In the genomic region with DNA sequence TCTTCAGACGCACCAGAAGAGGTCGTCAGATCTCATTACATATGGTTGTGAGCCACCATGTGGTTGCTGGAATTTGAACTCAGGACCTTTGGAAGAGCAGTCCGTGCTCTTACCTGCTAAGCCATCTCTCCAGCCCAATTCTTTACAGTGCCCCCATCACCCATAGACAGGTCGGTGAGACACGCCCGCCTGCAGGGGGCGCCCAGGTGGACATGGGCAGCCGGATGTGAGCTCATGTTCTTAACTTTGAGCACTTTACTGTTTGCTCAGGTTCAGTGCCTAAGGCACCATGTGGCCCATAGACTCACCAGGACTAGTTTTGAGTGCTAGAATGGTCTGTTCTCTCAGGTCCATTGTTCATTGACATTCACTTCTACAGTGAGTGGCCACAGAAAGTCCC, we compare ENCODE assay signal across 25 mouse cellular contexts. TPM values are rescaled to one million over a fixed set of nuclear protein-coding genes. Genes with fewer than 3 reads are reported as not detected.
DNase-seq lines count a peak whose midpoint lies in the region; ATAC-seq and TF ChIP-seq lines count a peak whose summit lies in the region.
"Had no signal": no experiment of that assay in that cellular context is flagged by ENCODE, and none has a peak within 500 bp of the region (broad histone marks: within the 10 kb centered on the region; RNA-seq: fewer than 3 reads in every experiment).

No protein-coding gene starts in this region.

- no peak overlapping the region for H3K9ac ChIP-seq in lung, embryonic 14.5 days
- no peak overlapping the region for H3K9ac ChIP-seq in liver, embryonic 14.5 days (replicated peaks)
- H3K9ac ChIP-seq in hindbrain, embryonic 13.5 days: no peak overlapping the region
- H3K9ac ChIP-seq: embryonic facial prominence, embryonic 12.5 days; heart, embryonic 12.5 days; neural tube, embryonic 13.5 days had no signal

- no peak overlapping the region for H3K27ac ChIP-seq in lung, embryonic 14.5 days (ENCODE audit: low read depth)
- no peak overlapping the region for H3K27ac ChIP-seq in liver, embryonic 14.5 days
- no peak overlapping the region for H3K27ac ChIP-seq in hindbrain, embryonic 13.5 days
- H3K27ac ChIP-seq: embryonic facial prominence, embryonic 12.5 days; hindbrain, postnatal 0 days; neural tube, embryonic 13.5 days had no signal

- no peaks in the 10 kb centered on the region for H3K4me1 ChIP-seq in lung, embryonic 14.5 days (ENCODE audit: insufficient read depth)
- H3K4me1 ChIP-seq in liver, embryonic 14.5 days (replicated peaks; ENCODE audit: control insufficient read depth in 2 of 2, insufficient read depth in 2 of 2, low read length in 1 of 2): no peaks in the 10 kb centered on the region
- no peaks in the 10 kb centered on the region for H3K4me1 ChIP-seq in hindbrain, embryonic 13.5 days (replicated peaks)
- H3K4me1 ChIP-seq: embryonic facial prominence, embryonic 12.5 days; heart, embryonic 12.5 days; neural tube, embryonic 13.5 days had no signal

- TF ChIP-seq EP300 in liver, embryonic 14.5 days (IDR thresholded peaks at IDR 0.05; ENCODE audit: low read depth): no peak

- no peaks in the 10 kb centered on the region for H3K36me3 ChIP-seq in lung, embryonic 14.5 days (ENCODE audit: insufficient read depth)
- H3K36me3 ChIP-seq in liver, embryonic 14.5 days (replicated peaks; ENCODE audit: control insufficient read depth, insufficient read depth, low read depth): no peaks in the 10 kb centered on the region
- no peaks in the 10 kb centered on the region for H3K36me3 ChIP-seq in hindbrain, embryonic 13.5 days
- H3K36me3 ChIP-seq: embryonic facial prominence, embryonic 12.5 days; heart, embryonic 12.5 days; neural tube, embryonic 13.5 days had no signal

- H3K9me3 ChIP-seq in lung, embryonic 14.5 days (ENCODE audit: low read depth, low read length): no peaks in the 10 kb centered on the region
- H3K9me3 ChIP-seq in liver, embryonic 14.5 days (ENCODE audit: control insufficient read depth, low read length): no peaks in the 10 kb centered on the region
- H3K9me3 ChIP-seq in hindbrain, embryonic 13.5 days: no peaks in the 10 kb centered on the region
- H3K9me3 ChIP-seq: embryonic facial prominence, embryonic 12.5 days; heart, embryonic 12.5 days; neural tube, embryonic 13.5 days had no signal

- H3K27me3 ChIP-seq in lung, embryonic 14.5 days (ENCODE audit: insufficient read depth, low read length): no peaks in the 10 kb centered on the region
- H3K27me3 ChIP-seq in liver, embryonic 14.5 days (ENCODE audit: control insufficient read depth, insufficient read depth, low read length): no peaks in the 10 kb centered on the region
- no peaks in the 10 kb centered on the region for H3K27me3 ChIP-seq in hindbrain, embryonic 13.5 days
- H3K27me3 ChIP-seq: embryonic facial prominence, embryonic 12.5 days; heart, embryonic 12.5 days; neural tube, embryonic 13.5 days had no signal

- DNase-seq in lung, embryonic 14.5 days: no peak
- no peak for DNase-seq in lung, postnatal 10 days
- peak; percentile 62 for DNase-seq in ES-CJ7 (ENCODE audit: low read depth, low spot score)
- DNase-seq in liver, embryonic 14.5 days (ENCODE audit: low read depth in 3 of 3, low spot score in 3 of 3): no peak
- DNase-seq in thymus, postnatal 25 days: peak; percentile 42
- no peak for DNase-seq in gastrocnemius, adult 18-20 months (ENCODE audit: low spot score)
- DNase-seq in right cerebral cortex, adult 18-20 months: no peak
- DNase-seq: adrenal gland, postnatal 25 days; cerebellum, postnatal 25 days; gastrocnemius, postnatal 36 days; heart, postnatal 36 days; kidney, adult 8-10 months; kidney, postnatal 4 days; layer of hippocampus, postnatal 36 days; left cerebral cortex, postnatal 4 days; lung, adult 2 months had no signal

- no peak for ATAC-seq in lung, embryonic 14.5 days (ENCODE audit: insufficient read depth)
- ATAC-seq in liver, embryonic 14.5 days (ENCODE audit: insufficient read depth): no peak
- no peak for ATAC-seq in hindbrain, embryonic 13.5 days (ENCODE audit: low FRiP score)
- ATAC-seq: activated CD4-positive, CD25-positive, alpha-beta regulatory T cell, adult 4 months; hindbrain, postnatal 0 days had no signal

- peak; percentile 17; the same call in 1 of the 2 replicates for TF ChIP-seq CTCF in lung, embryonic 14.5 days (IDR thresholded peaks at IDR 0.05; ENCODE audit: low read depth)
- TF ChIP-seq CTCF in liver, embryonic 14.5 days (IDR thresholded peaks at IDR 0.05; ENCODE audit: low read depth): peak; percentile 68

- no peak overlapping the region for H3K4me3 ChIP-seq in lung, embryonic 14.5 days (ENCODE audit: low read depth, low read length)
- H3K4me3 ChIP-seq in liver, embryonic 14.5 days (ENCODE audit: insufficient read depth in 1 of 2, low read depth in 2 of 2, low read length in 2 of 2): no peak overlapping the region
- H3K4me3 ChIP-seq in hindbrain, embryonic 13.5 days: no peak overlapping the region
- H3K4me3 ChIP-seq: embryonic facial prominence, embryonic 12.5 days; heart, embryonic 12.5 days; neural tube, embryonic 13.5 days had no signal

- 70% methylated on average over 8 of the region's 8 CpGs for WGBS in lung, embryonic 14.5 days
- WGBS in liver, embryonic 14.5 days (ENCODE audit: insufficient replicate concordance): 53% methylated on average over 8 of the region's 8 CpGs
- WGBS in hindbrain, embryonic 13.5 days: 78% methylated on average over 8 of the region's 8 CpGs

- no peak overlapping the region for H3K4me2 ChIP-seq in lung, embryonic 14.5 days
- H3K4me2 ChIP-seq in liver, embryonic 14.5 days (ENCODE audit: low read depth): no peak overlapping the region
- no peak overlapping the region for H3K4me2 ChIP-seq in hindbrain, embryonic 13.5 days
- H3K4me2 ChIP-seq: embryonic facial prominence, embryonic 12.5 days; heart, embryonic 12.5 days; neural tube, embryonic 13.5 days had no signal

RNA-seq across cellular contexts. Expression of a gene that starts 2.3 kb away (rescaled TPM):
- polyA plus RNA-seq in lung, embryonic 14.5 days (2014; fragmentation: Nextera tagmentation; extraction: Ambion mirVana): not detected in 2 replicates
- polyA plus RNA-seq in liver, embryonic 14.5 days (2012; rRNA removed): not detected in 2 replicates
- not detected in 2 replicates for polyA plus RNA-seq in liver, embryonic 14.5 days (2014; fragmentation: Nextera tagmentation; extraction: Ambion mirVana)
- total RNA-seq in gastrocnemius, adult 18-20 months (2021): not detected
- not detected in 2 replicates for polyA plus RNA-seq in hindbrain, embryonic 13.5 days (2015; fragmentation: Nextera tagmentation; extraction: Ambion mirVana)
- total RNA-seq: adrenal gland, postnatal 25 days; ES-E14; gastrocnemius, postnatal 36 days; heart, postnatal 36 days; hindbrain, postnatal 0 days; layer of hippocampus, postnatal 36 days; left cerebral cortex, postnatal 4 days; megakaryocyte, adult 5-6 weeks had no signal
- polyA plus RNA-seq: activated CD4-positive, CD25-positive, alpha-beta regulatory T cell, adult 4 months; embryonic facial prominence, embryonic 12.5 days; frontal cortex, adult 2 months; heart, embryonic 12.5 days; hindbrain, postnatal 0 days; lung, adult 2 months; neural tube, embryonic 13.5 days had no signal

RNA-seq across cellular contexts. Expression of a gene that starts 10.3 kb away (rescaled TPM):
- 43.2 and 46.6 TPM in 2 replicates for polyA plus RNA-seq in lung, embryonic 14.5 days (2014; fragmentation: Nextera tagmentation; extraction: Ambion mirVana)
- polyA plus RNA-seq in liver, embryonic 14.5 days (2012; rRNA removed): 55.1 and 63.6 TPM in 2 replicates
- 27.7 and 30.4 TPM in 2 replicates for polyA plus RNA-seq in liver, embryonic 14.5 days (2014; fragmentation: Nextera tagmentation; extraction: Ambion mirVana)
- 10 to 100 TPM; 62.9 to 64.4 TPM for total RNA-seq in gastrocnemius, adult 18-20 months (2021)
- 29.2 and 34.0 TPM in 2 replicates for polyA plus RNA-seq in hindbrain, embryonic 13.5 days (2015; fragmentation: Nextera tagmentation; extraction: Ambion mirVana)

RNA-seq across cellular contexts. Expression of a gene that starts 22.2 kb away (rescaled TPM):
- polyA plus RNA-seq in lung, embryonic 14.5 days (2014; fragmentation: Nextera tagmentation; extraction: Ambion mirVana): 1.2 and 1.9 TPM in 2 replicates
- 0.04 and 0.14 TPM in 2 replicates for polyA plus RNA-seq in liver, embryonic 14.5 days (2012; rRNA removed)
- polyA plus RNA-seq in liver, embryonic 14.5 days (2014; fragmentation: Nextera tagmentation; extraction: Ambion mirVana): not detected in 2 replicates
- 1 to 10 TPM in 1 of 2 experiments, under 1 TPM in 1; 0.48 to 1.1 TPM for total RNA-seq in gastrocnemius, adult 18-20 months (2021)
- polyA plus RNA-seq in hindbrain, embryonic 13.5 days (2015; fragmentation: Nextera tagmentation; extraction: Ambion mirVana): 22.1 and 24.6 TPM in 2 replicates

RNA-seq across cellular contexts. Expression of a gene that starts 30.3 kb away (rescaled TPM):
- 2.5 and 2.7 TPM in 2 replicates for polyA plus RNA-seq in lung, embryonic 14.5 days (2014; fragmentation: Nextera tagmentation; extraction: Ambion mirVana)
- 2.3 and 4.0 TPM in 2 replicates for polyA plus RNA-seq in liver, embryonic 14.5 days (2012; rRNA removed)
- 6.2 and 6.4 TPM in 2 replicates for polyA plus RNA-seq in liver, embryonic 14.5 days (2014; fragmentation: Nextera tagmentation; extraction: Ambion mirVana)
- under 1 TPM; 0.74 to 0.87 TPM for total RNA-seq in gastrocnemius, adult 18-20 months (2021)
- polyA plus RNA-seq in hindbrain, embryonic 13.5 days (2015; fragmentation: Nextera tagmentation; extraction: Ambion mirVana): 87.6 and 90.0 TPM in 2 replicates
- total RNA-seq: megakaryocyte, adult 5-6 weeks had no signal
- polyA plus RNA-seq: activated CD4-positive, CD25-positive, alpha-beta regulatory T cell, adult 4 months had no signal

Comparison
In these comparisons a context has a peak if more than half of its experiments do, and no peak if none do; other contexts are left out.
1. DNase-seq: peak in ES-CJ7 (single experiment) and thymus, postnatal 25 days (single experiment); none in lung, embryonic 14.5 days (single experiment), lung, postnatal 10 days (single experiment), liver, embryonic 14.5 days (0 of 3), gastrocnemius, adult 18-20 months (single experiment) and right cerebral cortex, adult 18-20 months (single experiment).